Mouse (Mus musculus): ENCODE results near the gene Sfi1. TPM values are rescaled to one million over a fixed set of nuclear protein-coding genes. Genes with fewer than 3 reads are reported as not detected.
"Not testable (repeated sequence)": the region's sequence is repeated elsewhere in the genome, so short reads cannot be mapped to it uniquely, and the experiment has no call there.

Gene Sfi1
- total and polyA plus RNA-seq, 2 experiments from 2014 or later, result 9.5 to 16.9 TPM

DNA sequence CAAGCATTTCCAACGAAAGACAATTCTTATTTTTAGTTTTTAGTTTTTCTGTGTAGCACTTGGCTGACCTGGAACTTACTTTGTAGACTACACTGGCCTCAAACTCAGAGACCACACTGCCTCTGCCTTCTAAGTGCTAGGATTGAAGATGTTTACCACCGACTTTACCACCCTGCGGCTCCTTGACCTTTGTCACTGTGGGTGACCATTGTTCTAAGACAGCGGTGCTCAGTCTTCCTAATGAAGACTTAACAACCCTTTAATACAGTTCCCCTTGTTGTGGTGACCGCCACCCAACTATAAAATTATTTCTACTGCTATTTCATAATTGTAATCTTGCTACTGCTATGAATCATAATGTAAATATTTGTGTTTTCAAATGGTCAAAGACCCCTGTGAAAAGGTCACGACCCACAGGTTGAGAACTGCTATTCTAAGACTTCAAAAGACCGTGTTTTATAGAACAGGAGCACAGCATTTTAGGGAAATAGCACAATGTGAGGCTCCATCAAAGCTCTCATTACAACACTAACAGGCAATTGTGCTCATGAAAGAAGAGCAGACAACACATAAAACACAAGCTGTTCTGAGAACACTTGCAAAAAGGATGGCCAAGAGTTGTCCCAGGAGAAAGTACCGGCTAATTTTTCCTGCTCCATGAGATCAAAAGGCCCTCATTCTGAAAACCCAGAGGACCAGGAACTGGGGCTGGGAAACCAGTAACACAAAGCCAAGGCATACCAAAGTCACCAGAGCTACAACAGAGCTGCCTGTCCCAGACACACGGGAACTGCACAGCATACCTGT, 47.7 kb downstream of the Sfi1 start:
- not testable (repeated sequence) for DNase-seq (ENCODE audit: low spot score); ATAC-seq; H3K4me1 ChIP-seq (ENCODE audit: insufficient read depth, low read length); H3K27ac ChIP-seq; H3K9ac ChIP-seq (replicated peaks; ENCODE audit: low read length); H3K9me3 ChIP-seq (ENCODE audit: low read length); H3K36me3 ChIP-seq (ENCODE audit: insufficient read depth, low read length); H3K4me2 ChIP-seq (ENCODE audit: low read depth, low read length); H3K4me3 ChIP-seq (ENCODE audit: low read length); H3K27me3 ChIP-seq (ENCODE audit: insufficient read depth, low read length)
- 69% methylated on average over 7 of the region's 9 CpGs for WGBS

DNA sequence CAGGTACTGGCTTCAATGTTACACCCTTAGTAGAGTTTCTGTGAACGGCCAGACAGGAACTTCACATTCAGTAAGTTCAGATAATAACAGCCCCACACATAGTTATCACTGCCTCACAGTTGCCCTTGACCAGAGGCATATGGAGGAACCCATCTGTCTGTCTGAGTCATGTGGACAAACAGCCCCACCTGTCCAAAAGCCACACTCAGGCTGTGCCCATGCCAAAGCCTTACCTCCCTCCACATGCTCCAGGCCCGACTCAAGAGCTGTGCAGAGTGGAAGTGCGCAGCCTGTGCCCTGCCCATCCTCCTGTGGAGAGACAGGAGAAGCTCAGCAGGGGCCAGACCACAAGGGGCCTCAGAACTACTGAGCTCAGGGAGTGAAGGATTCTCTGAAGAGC, 49.3 kb downstream of the Sfi1 start:
- not testable (repeated sequence) for ATAC-seq

DNA sequence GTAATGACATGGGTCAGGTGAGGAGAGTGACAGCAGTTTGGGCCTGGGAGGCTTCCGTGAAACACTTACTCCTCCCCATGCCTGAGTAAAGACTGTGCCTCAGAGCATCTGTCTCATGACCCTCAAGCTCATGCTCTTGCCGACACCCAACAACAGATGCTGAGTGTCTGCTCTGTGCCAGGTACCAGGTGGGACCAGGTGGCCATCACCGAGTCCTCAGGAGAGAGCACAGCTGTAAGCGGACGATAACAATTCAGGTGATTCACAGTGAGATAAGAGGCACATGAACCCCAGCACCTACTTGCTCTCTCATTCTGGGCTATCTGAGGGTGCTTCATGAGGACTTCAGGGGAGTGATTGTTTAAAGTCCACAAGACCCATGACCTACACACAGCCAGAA, 50.9 kb downstream of the Sfi1 start:
- H3K4me2 ChIP-seq (ENCODE audit: low read depth, low read length); H3K27me3 ChIP-seq (ENCODE audit: insufficient read depth, low read length); H3K9ac ChIP-seq (replicated peaks; ENCODE audit: low read length); H3K36me3 ChIP-seq (ENCODE audit: insufficient read depth, low read length); H3K4me1 ChIP-seq (ENCODE audit: insufficient read depth, low read length); H3K9me3 ChIP-seq (ENCODE audit: low read length); H3K27ac ChIP-seq; DNase-seq (ENCODE audit: low spot score); H3K4me3 ChIP-seq (ENCODE audit: low read length): not testable (repeated sequence)
- ATAC-seq, result peak; percentile 67
- WGBS, result 92% methylated on average over 4 of the region's 5 CpGs

More for the DNA sequence above, 49.3 kb downstream of the Sfi1 start:
- not testable (repeated sequence) for H3K4me2 ChIP-seq (ENCODE audit: low read depth, low read length); H3K4me1 ChIP-seq (ENCODE audit: insufficient read depth, low read length); DNase-seq (ENCODE audit: low spot score); H3K4me3 ChIP-seq (ENCODE audit: low read length); H3K27me3 ChIP-seq (ENCODE audit: insufficient read depth, low read length); H3K36me3 ChIP-seq (ENCODE audit: insufficient read depth, low read length); H3K27ac ChIP-seq; H3K9ac ChIP-seq (replicated peaks; ENCODE audit: low read length); H3K9me3 ChIP-seq (ENCODE audit: low read length)
- WGBS, result 73% methylated on average over 3 of the region's 3 CpGs

DNA sequence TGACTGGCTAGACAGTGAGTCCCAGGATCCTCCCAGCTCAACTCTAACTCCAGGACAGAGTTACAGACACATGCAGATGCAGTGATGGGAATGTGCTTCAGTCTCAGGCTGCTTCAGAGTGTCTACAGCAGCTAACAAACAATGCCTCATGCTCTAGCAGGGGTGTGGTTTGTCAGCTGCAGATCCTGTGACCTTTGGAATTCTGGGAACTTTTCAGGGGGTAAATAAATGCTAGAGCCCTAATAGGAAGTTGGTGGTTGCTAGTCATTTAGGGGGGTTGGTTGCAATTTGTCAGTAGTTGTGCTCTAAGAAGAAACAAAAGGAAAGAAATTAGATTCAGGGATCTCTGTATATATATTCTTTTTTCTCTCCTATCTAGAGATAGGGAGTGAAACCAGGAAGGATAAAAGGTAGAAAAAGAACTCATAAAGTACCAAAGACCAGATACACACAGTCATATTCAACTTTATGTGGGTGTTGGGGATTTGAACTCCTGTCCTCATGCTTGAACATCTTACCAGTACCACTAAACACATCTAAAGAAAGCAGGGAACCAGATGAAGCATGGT, 52.2 kb downstream of the Sfi1 start:
- not testable (repeated sequence) for H3K4me2 ChIP-seq (ENCODE audit: low read depth, low read length); DNase-seq (ENCODE audit: low spot score); H3K36me3 ChIP-seq (ENCODE audit: insufficient read depth, low read length); H3K4me3 ChIP-seq (ENCODE audit: low read length); H3K4me1 ChIP-seq (ENCODE audit: insufficient read depth, low read length); H3K27ac ChIP-seq; H3K27me3 ChIP-seq (ENCODE audit: insufficient read depth, low read length); H3K9ac ChIP-seq (replicated peaks; ENCODE audit: low read length); H3K9me3 ChIP-seq (ENCODE audit: low read length)
- ATAC-seq, result peak; percentile 0; the same call in 1 of the 2 replicates

DNA sequence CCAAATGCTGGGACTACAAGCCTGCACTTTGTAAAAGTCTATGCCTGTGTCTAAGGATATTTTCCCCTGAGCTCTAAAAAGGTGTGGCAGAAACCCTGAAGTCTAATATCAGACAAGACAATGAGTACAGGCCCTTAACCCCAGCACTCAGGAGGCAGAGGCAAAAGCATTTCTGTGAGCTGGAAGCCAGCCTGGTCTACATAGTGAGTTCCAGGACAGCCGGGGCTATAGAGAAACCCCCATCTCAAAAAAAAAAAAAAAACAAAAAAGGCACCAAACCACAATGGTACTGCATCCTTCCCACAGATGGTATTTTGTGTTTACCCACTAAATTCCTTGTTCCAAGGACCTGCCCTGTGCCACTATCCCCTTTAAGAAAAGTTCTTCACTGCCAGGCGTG, 54.9 kb downstream of the Sfi1 start:
- H3K27me3 ChIP-seq (ENCODE audit: insufficient read depth, low read length); ATAC-seq; H3K4me3 ChIP-seq (ENCODE audit: low read length); DNase-seq (ENCODE audit: low spot score); H3K27ac ChIP-seq; H3K4me2 ChIP-seq (ENCODE audit: low read depth, low read length); H3K4me1 ChIP-seq (ENCODE audit: insufficient read depth, low read length); H3K9me3 ChIP-seq (ENCODE audit: low read length); H3K36me3 ChIP-seq (ENCODE audit: insufficient read depth, low read length); H3K9ac ChIP-seq (replicated peaks; ENCODE audit: low read length): not testable (repeated sequence)
- 93% methylated on average over 2 of the region's 2 CpGs for WGBS

DNA sequence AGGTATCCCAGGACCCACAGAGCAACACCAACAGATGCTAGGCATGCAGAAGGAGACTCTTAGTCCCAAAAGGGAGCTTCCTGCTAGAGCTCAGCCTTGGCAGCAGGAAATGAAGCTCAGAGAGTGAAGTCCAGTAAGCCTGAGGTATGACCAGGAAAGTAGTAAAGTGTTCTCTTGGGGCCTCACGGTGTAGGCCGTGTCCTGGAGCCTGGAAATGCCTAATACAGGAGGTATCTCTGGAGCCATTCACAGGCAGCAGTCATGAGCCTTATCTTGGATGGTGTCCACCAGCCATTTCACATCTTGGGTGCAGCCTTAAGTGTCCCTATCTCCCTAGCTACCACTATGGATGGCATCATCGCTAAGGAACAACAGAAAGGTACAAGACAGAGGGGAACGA, 56.0 kb downstream of the Sfi1 start:
- 93% methylated on average over 4 of the region's 4 CpGs for WGBS
- ATAC-seq, result peak; percentile 15; the same call in 1 of the 2 replicates
- not testable (repeated sequence) for H3K4me1 ChIP-seq (ENCODE audit: insufficient read depth, low read length); H3K9ac ChIP-seq (replicated peaks; ENCODE audit: low read length); H3K36me3 ChIP-seq (ENCODE audit: insufficient read depth, low read length); H3K9me3 ChIP-seq (ENCODE audit: low read length); H3K27me3 ChIP-seq (ENCODE audit: insufficient read depth, low read length); H3K4me2 ChIP-seq (ENCODE audit: low read depth, low read length); H3K4me3 ChIP-seq (ENCODE audit: low read length); H3K27ac ChIP-seq
- peak; percentile 17 for DNase-seq (ENCODE audit: low spot score)

DNA sequence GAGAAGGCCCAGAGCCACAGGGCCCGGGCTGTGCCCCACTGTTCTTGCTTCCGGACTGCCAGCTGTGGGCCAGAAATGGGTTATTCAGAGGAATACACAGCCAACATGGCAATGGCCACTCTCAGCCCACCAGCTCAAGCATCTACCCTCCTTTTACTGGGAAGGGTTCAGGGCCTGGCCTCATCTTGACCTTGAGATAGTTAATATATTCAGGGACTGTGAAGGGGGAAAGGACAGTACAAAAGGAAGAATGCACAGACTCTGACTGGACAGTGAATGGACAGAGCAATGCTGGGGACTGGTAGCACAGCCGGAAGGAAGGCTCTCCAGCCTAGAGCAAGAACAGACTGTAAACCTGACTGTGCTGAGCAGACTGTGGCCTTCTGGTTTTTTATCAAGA, 57.3 kb downstream of the Sfi1 start:
- not testable (repeated sequence) for H3K4me2 ChIP-seq (ENCODE audit: low read depth, low read length); ATAC-seq; H3K9me3 ChIP-seq (ENCODE audit: low read length); DNase-seq (ENCODE audit: low spot score); H3K9ac ChIP-seq (replicated peaks; ENCODE audit: low read length); H3K27me3 ChIP-seq (ENCODE audit: insufficient read depth, low read length); H3K36me3 ChIP-seq (ENCODE audit: insufficient read depth, low read length); H3K27ac ChIP-seq; H3K4me1 ChIP-seq (ENCODE audit: insufficient read depth, low read length); H3K4me3 ChIP-seq (ENCODE audit: low read length)
- 79% methylated on average over 3 of the region's 3 CpGs for WGBS

DNA sequence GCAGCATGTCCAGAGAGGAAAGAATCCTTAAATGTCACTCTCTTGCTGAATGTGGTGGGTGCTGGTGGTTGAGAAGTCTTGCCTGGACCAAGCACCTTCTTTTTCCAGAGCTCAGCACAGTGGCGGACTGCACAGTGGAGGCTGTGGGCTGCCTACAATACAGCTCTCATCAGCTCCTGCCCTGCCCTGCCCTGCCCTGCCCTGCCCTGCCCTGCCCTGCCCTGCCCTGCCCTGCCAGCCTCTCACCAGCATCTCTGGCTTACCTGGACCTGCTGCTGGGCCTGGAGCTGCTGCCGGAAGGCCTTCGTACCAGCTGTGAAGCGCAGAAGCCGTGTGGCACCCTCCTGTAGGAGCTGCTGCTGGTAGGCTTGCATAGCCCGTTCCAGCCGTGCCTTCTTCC, 57.9 kb downstream of the Sfi1 start:
- not testable (repeated sequence) for H3K4me1 ChIP-seq (ENCODE audit: insufficient read depth, low read length); H3K4me2 ChIP-seq (ENCODE audit: low read depth, low read length); DNase-seq (ENCODE audit: low spot score); H3K9me3 ChIP-seq (ENCODE audit: low read length); H3K9ac ChIP-seq (replicated peaks; ENCODE audit: low read length); H3K4me3 ChIP-seq (ENCODE audit: low read length); ATAC-seq; H3K27me3 ChIP-seq (ENCODE audit: insufficient read depth, low read length); H3K36me3 ChIP-seq (ENCODE audit: insufficient read depth, low read length); H3K27ac ChIP-seq
- 100% methylated on average over 4 of the region's 7 CpGs for whole genome bisulfite sequencing

DNA sequence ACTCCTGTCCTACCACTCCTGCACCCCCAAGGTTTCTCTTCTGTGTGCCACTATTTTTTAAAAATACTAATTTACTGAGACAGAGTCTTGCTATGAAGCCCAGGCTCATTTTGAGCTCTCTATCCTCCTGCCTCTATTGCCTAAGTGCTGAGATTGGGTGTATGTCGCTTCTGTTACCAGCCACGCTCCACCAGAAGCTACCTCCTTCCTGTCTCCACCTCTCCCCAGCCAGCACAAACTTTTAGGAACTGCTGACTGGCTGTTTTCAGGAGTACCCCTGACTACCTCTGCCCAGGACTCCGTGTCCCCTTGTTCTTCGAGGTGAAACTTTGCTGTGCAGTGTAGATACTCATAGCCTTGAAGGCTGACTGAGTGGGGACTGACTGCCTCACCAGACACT, 59.9 kb downstream of the Sfi1 start:
- H3K36me3 ChIP-seq (ENCODE audit: insufficient read depth, low read length); H3K27me3 ChIP-seq (ENCODE audit: insufficient read depth, low read length); H3K4me3 ChIP-seq (ENCODE audit: low read length); H3K27ac ChIP-seq; H3K9me3 ChIP-seq (ENCODE audit: low read length); H3K9ac ChIP-seq (replicated peaks; ENCODE audit: low read length); H3K4me2 ChIP-seq (ENCODE audit: low read depth, low read length); DNase-seq (ENCODE audit: low spot score); H3K4me1 ChIP-seq (ENCODE audit: insufficient read depth, low read length): not testable (repeated sequence)
- no CpG with 5 or more reads among the region's 4 CpGs for WGBS
- peak; percentile 25; the same call in 1 of the 2 replicates for ATAC-seq

DNA sequence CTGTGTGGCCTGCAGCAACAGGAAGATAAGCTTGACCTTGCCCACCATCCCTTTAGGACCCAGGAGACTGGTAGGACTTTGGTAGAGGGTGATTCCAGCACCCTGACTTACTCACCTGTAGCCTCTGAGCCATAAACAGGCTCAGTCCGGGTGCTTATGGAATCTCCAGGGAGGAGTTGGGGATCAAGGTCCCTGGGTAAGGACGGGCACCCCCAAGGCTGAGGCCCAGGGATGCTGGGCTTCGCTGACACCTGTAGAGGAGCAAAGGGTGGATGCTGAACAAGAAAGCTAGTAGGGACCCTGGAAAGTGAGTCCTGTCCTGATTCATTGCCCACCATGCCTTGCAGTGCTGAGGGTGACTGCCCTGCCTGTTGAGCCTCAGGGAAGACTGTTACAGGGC, 60.3 kb downstream of the Sfi1 start:
- not testable (repeated sequence) for H3K36me3 ChIP-seq (ENCODE audit: insufficient read depth, low read length); H3K4me2 ChIP-seq (ENCODE audit: low read depth, low read length); H3K4me3 ChIP-seq (ENCODE audit: low read length); DNase-seq (ENCODE audit: low spot score); H3K27ac ChIP-seq; H3K9ac ChIP-seq (replicated peaks; ENCODE audit: low read length); H3K4me1 ChIP-seq (ENCODE audit: insufficient read depth, low read length); H3K27me3 ChIP-seq (ENCODE audit: insufficient read depth, low read length); H3K9me3 ChIP-seq (ENCODE audit: low read length)
- peak; percentile 11; the same call in 1 of the 2 replicates for ATAC-seq
- WGBS, result 91% methylated on average over 3 of the region's 3 CpGs
